Mouse (Mus musculus) Muller cell, postnatal 12 days (primary cell): ENCODE results near the gene Rab44.

Source experiments
- DNase-seq: peaks from one replicate; pipeline ENCODE4 v3.0.0-alpha.2; 2015; ENCODE audit errors: inconsistent ontology term

The Rab44 gene

GRCm38 (mm10) chr17:29165967-29166578 lies 52.1 kb downstream of the Rab44 start:
- no peak for DNase-seq

GRCm38 (mm10) chr17:29167371-29167770 lies 53.4 kb downstream of the Rab44 start:
- DNase-seq, result no peak

- DNase-seq, result no peak
Measured at GRCm38 (mm10) chr17:29168438-29168837, 54.5 kb downstream of the Rab44 start.

GRCm38 (mm10) chr17:29168996-29169601 lies 55.2 kb downstream of the Rab44 start:
- DNase-seq, result no peak

GRCm38 (mm10) chr17:29170431-29171000 lies 56.6 kb downstream of the Rab44 start:
- DNase-seq, result no peak

GRCm38 (mm10) chr17:29171001-29171772 lies 57.2 kb downstream of the Rab44 start:
- peak; percentile 83 for DNase-seq

- DNase-seq, result no peak
Measured at GRCm38 (mm10) chr17:29172062-29172461, 58.1 kb downstream of the Rab44 start.

GRCm38 (mm10) chr17:29173165-29173564 lies 59.2 kb downstream of the Rab44 start:
- no peak for DNase-seq

- DNase-seq, result no peak
Measured at GRCm38 (mm10) chr17:29175693-29176092, 61.7 kb downstream of the Rab44 start.

GRCm38 (mm10) chr17:29176391-29177267 lies 62.7 kb downstream of the Rab44 start:
- DNase-seq, result peak; percentile 66

- no peak for DNase-seq
Measured at GRCm38 (mm10) chr17:29178503-29179059, 64.6 kb downstream of the Rab44 start.

- no peak for DNase-seq
Measured at GRCm38 (mm10) chr17:29179917-29180316, 66.0 kb downstream of the Rab44 start.

GRCm38 (mm10) chr17:29180406-29181127 lies 66.6 kb downstream of the Rab44 start:
- DNase-seq, result no peak

- DNase-seq, result no peak
Measured at GRCm38 (mm10) chr17:29181751-29182150, 67.8 kb downstream of the Rab44 start.

- no peak for DNase-seq
Measured at GRCm38 (mm10) chr17:29183162-29183561, 69.2 kb downstream of the Rab44 start.

- no peak for DNase-seq
Measured at GRCm38 (mm10) chr17:29185376-29186046, 71.6 kb downstream of the Rab44 start.

GRCm38 (mm10) chr17:29186989-29187859 lies 73.3 kb downstream of the Rab44 start:
- DNase-seq, result no peak

- DNase-seq, result no peak
Measured at GRCm38 (mm10) chr17:29188989-29189388, 75.0 kb downstream of the Rab44 start.

- no peak for DNase-seq
Measured at GRCm38 (mm10) chr17:29195579-29195978, 81.6 kb downstream of the Rab44 start.
